Mouse (Mus musculus) hindbrain, postnatal 0 days (tissue): ENCODE results near the gene Fam193b. TPM values are rescaled to one million over a fixed set of nuclear protein-coding genes. Genes with fewer than 3 reads are reported as not detected.

ENCODE experiments used
- ATAC-seq: fragments of 200-750 bp; cut with Nextera tagmentation; 2 replicates; pipeline ENCODE4 v1.8.0; 2017; ENCODE audit warnings: mild to moderate bottlenecking, moderate TSS enrichment, moderate library complexity
- DNase-seq: peaks from one replicate; pipeline ENCODE4 v3.0.0-alpha.2; 2015; ENCODE audit warnings: low spot score
- H3K27ac ChIP-seq: fragments of 300-500 bp; sonication (generic); 2 replicates; pipeline ENCODE4 v1.5.1; 2014; ENCODE audit warnings: mild to moderate bottlenecking
- H3K27me3 ChIP-seq: fragments of 300-500 bp; sonication (generic); 2 replicates; pipeline ENCODE4 v1.6.1; 2014; ENCODE audit warnings: low read length, mixed read lengths; ENCODE audit not compliant: insufficient read depth
- H3K36me3 ChIP-seq: fragments of 300-500 bp; sonication (generic); 2 replicates; pipeline ENCODE4 v1.6.1; 2014; ENCODE audit warnings: low read length, mixed read lengths; ENCODE audit not compliant: insufficient read depth
- H3K4me1 ChIP-seq: fragments of 300-500 bp; sonication (generic); 2 replicates; pipeline ENCODE4 v1.6.1; 2014; ENCODE audit warnings: antibody characterized with exemption, low read length, mixed read lengths; ENCODE audit not compliant: insufficient read depth
- H3K4me2 ChIP-seq: fragments of 300-500 bp; sonication (generic); 2 replicates; pipeline ENCODE4 v1.6.1; 2014; ENCODE audit warnings: low read depth, mild to moderate bottlenecking, low read length, moderate library complexity, mixed read lengths
- H3K4me3 ChIP-seq: fragments of 300-500 bp; sonication (generic); 2 replicates; pipeline ENCODE4 v1.5.1; 2014; ENCODE audit warnings: low read length
- H3K9ac ChIP-seq: fragments of 300-500 bp; sonication (generic); replicated peaks from 2 replicates; pipeline ENCODE4 v1.6.1; 2014; ENCODE audit warnings: mild to moderate bottlenecking, low read length, moderate library complexity, mixed read lengths
- H3K9me3 ChIP-seq: fragments of 300-500 bp; sonication (generic); 2 replicates; pipeline ENCODE4 v1.6.1; 2016; ENCODE audit warnings: low read length, mixed read lengths
- CTCF ChIP-seq: IDR thresholded peaks from 2 replicates; pipeline ENCODE4 v1.5.1; 2016; ENCODE audit warnings: antibody characterized with exemption, control low read depth, low read depth
- WGBS: fragments of 180-500 bp; shearing (Covaris S2); extraction: QIAGEN DNeasy Blood & Tissue Kit; methylation state at CpG from one replicate; pipeline ENCODE4 v1.1.7; 2014; 5-methylcytosine and 5-hydroxymethylcytosine counted together
- polyA plus RNA-seq: library from polyadenylated mRNA; unstranded; fragments of >200 nt; fragmentation: Nextera tagmentation; extraction: Ambion mirVana; gene quantifications from 2 replicates; pipeline ENCODE4 v1.2.1, GENCODE M21; 2015
- total RNA-seq: library from RNA; depleted of rRNA; stranded (reverse); fragments of >200 nt; gene quantifications from 2 replicates; pipeline ENCODE4 v1.2.3, GENCODE M21; 2014

Gene Fam193b
- total and polyA plus RNA-seq, 2 experiments from 2014 or later = 38.9 to 87.5 TPM

DNA sequence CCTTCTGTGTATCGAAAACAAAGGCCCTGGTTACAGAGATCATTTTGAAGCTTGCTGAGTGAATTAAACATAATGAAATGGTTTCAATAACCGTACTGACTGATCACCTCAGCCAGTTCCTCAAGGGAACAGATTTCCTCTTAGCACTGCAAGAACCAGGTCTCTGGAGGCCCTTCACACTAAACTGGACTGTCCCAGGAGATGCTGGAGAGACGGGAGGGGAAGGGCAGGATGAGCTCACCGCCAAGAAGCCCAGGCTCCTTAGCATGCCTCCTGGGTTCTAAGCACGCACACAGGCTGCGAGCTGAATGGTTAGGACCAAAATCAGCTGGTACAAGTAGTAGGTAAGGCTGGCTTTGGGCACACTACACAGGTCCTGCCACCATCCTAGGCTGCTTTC lies 3.9 kb downstream of the Fam193b start:
- no peak for DNase-seq
- no peak overlapping the region for H3K9ac ChIP-seq
- H3K27me3 ChIP-seq = no peaks in the 10 kb centered on the region
- H3K4me1 ChIP-seq = peaks cover 9% of the 10 kb centered on the region
- no peak overlapping the region for H3K4me2 ChIP-seq
- 76% methylated on average over 6 of the region's 6 CpGs for WGBS
- no peak overlapping the region for H3K27ac ChIP-seq
- no peak for ATAC-seq
- H3K4me3 ChIP-seq = no peak overlapping the region
- peaks cover 5% of the 10 kb centered on the region; the same call in 1 of the 2 replicates for H3K36me3 ChIP-seq
- TF ChIP-seq CTCF = no peak
- no peaks in the 10 kb centered on the region for H3K9me3 ChIP-seq

DNA sequence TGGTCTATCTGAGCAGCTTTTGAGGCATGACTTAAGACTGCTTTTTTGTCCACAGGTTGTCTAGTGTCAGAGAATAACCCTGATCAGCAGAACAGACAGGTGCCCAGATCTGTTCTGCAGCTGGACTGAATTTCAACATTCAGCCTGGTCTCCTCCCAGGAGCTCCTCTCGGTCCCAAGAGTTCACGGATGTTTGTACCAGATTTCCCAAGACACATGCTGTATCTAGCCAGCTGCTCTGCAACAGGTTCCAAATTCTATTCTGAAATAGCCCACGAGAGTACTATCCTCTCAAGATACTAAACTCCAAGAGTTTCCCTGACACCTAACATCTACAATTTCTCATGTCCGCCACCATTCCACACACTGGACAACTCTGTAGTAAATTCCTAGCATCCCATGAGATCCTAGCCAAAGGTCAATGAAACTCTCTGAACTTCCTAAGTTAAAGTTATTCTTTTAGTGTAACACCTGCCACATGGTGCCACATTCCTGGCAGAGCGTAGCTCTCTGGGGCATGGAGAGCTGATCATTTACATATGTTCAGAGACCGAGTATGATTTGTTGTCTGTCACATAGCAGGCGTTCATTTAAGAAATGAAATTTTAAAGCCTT lies 7.5 kb downstream of the Fam193b start:
- Histone ChIP-seq H3K27ac (no peak overlapping the region), H3K27me3 (no peaks in the 10 kb centered on the region), H3K9ac (no peak overlapping the region), H3K4me2 (no peak overlapping the region), H3K4me3 (no peak overlapping the region), H3K36me3 (peaks cover 5% of the 10 kb centered on the region; the same call in 1 of the 2 replicates), H3K9me3 (no peaks in the 10 kb centered on the region), H3K4me1 (no peaks in the 10 kb centered on the region)
- DNase-seq = no peak
- WGBS = 72% methylated on average over 7 of the region's 7 CpGs
- ATAC-seq = no peak
- no peak for TF ChIP-seq CTCF

- no peaks in the 10 kb centered on the region for H3K27me3 ChIP-seq
- 89% methylated on average over 6 of the region's 6 CpGs for WGBS
- no peak for DNase-seq
- no peak overlapping the region for H3K27ac ChIP-seq
- no peaks in the 10 kb centered on the region for H3K4me1 ChIP-seq
- no peak for ATAC-seq
- no peaks in the 10 kb centered on the region for H3K9me3 ChIP-seq
- no peak overlapping the region for H3K4me2 ChIP-seq
- no peak for TF ChIP-seq CTCF
- peaks cover 20% of the 10 kb centered on the region for H3K36me3 ChIP-seq
- H3K4me3 ChIP-seq = no peak overlapping the region
- no peak overlapping the region for H3K9ac ChIP-seq
These were observed 13.4 kb downstream of the Fam193b start for GRCm38 (mm10) chr13:55557499-55557898.

GRCm38 (mm10) chr13:55555921-55556320 lies 15.0 kb downstream of the Fam193b start:
- Histone ChIP-seq H3K4me2 (no peak overlapping the region), H3K4me3 (no peak overlapping the region), H3K36me3 (peaks cover 29% of the 10 kb centered on the region), H3K27me3 (no peaks in the 10 kb centered on the region), H3K27ac (no peak overlapping the region), H3K4me1 (no peaks in the 10 kb centered on the region), H3K9ac (no peak overlapping the region), H3K9me3 (no peaks in the 10 kb centered on the region)
- DNase-seq = no peak
- no peak for ATAC-seq
- 85% methylated on average over 9 of the region's 9 CpGs for WGBS
- TF ChIP-seq CTCF = no peak

GRCm38 (mm10) chr13:55549061-55549460 lies 21.9 kb downstream of the Fam193b start:
- no peak for DNase-seq
- Histone ChIP-seq H3K4me2 (no peak overlapping the region), H3K27me3 (no peaks in the 10 kb centered on the region), H3K36me3 (peaks cover 54% of the 10 kb centered on the region), H3K27ac (no peak overlapping the region), H3K4me3 (no peak overlapping the region), H3K4me1 (no peaks in the 10 kb centered on the region), H3K9me3 (no peaks in the 10 kb centered on the region), H3K9ac (no peak overlapping the region)
- no peak for ATAC-seq
- WGBS = 88% methylated on average over 15 of the region's 15 CpGs
- no peak for TF ChIP-seq CTCF

DNA sequence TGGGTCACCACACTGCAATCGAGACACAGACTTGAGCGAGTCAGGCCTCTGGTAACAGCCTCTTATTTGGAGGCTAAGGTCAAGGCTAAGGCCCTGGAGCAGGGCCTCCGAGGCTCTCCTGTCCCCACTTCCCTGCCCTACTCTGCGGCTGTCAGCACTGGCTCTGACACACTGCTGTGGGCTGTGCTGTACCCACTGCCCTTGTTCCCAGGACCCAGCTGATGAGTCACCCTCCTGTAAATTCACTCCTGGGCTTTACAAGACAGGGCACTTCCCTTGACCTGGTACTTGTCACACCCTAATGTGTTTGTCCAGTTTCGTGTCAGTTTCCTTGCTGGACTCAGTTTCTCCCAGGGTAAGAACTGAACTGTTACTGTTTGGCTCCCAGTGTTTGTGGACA lies 22.5 kb downstream of the Fam193b start:
- no peak overlapping the region for H3K4me2 ChIP-seq
- H3K27ac ChIP-seq = no peak overlapping the region
- DNase-seq = no peak
- no peaks in the 10 kb centered on the region for H3K27me3 ChIP-seq
- no peaks in the 10 kb centered on the region for H3K4me1 ChIP-seq
- H3K36me3 ChIP-seq = peaks cover 60% of the 10 kb centered on the region
- no peak overlapping the region for H3K9ac ChIP-seq
- WGBS = 96% methylated on average over 5 of the region's 5 CpGs
- H3K4me3 ChIP-seq = no peak overlapping the region
- ATAC-seq = no peak
- TF ChIP-seq CTCF = no peak
- H3K9me3 ChIP-seq = no peaks in the 10 kb centered on the region

DNA sequence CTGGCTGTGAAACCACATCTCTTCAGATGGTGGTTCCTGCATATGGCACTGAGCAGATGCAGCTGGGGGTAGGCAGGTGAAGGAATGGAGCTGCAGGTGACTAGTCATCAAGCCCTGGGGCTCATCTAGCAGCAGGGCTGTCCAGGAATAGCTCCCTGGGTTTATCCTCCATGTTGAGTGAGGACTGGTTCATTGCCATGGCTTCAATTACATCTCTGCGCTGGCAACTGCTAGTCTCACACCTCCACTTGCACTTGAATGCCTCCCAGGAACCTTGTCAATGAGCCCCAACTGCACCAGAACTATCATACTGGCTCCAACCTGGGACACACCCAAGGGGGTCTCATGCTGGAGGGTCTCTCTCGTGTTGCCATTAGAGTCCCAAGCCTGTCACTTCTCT lies 23.0 kb downstream of the Fam193b start:
- Histone ChIP-seq H3K9ac (no peak overlapping the region), H3K27me3 (no peaks in the 10 kb centered on the region), H3K4me3 (no peak overlapping the region), H3K9me3 (no peaks in the 10 kb centered on the region), H3K4me1 (no peaks in the 10 kb centered on the region), H3K36me3 (peaks cover 65% of the 10 kb centered on the region), H3K27ac (no peak overlapping the region), H3K4me2 (no peak overlapping the region)
- ATAC-seq = no peak
- no peak for TF ChIP-seq CTCF
- 92% methylated on average over 2 of the region's 2 CpGs for WGBS
- no peak for DNase-seq
